Mouse (Mus musculus): ENCODE measurements around the gene Atp6v0d1.

GRCm38 (mm10) chr8:105533439-105533838 lies 32.4 kb downstream of the Atp6v0d1 start:
- TF ChIP-seq POLR2A (IDR thresholded peaks at IDR 0.05; ENCODE audit: low read depth, low read length): no peak
- no peak for TF ChIP-seq CTCF (IDR thresholded peaks at IDR 0.05; ENCODE audit: extremely low read depth, insufficient read length, insufficient replicate concordance, low read depth, low read length)

Measured in small intestine, adult 2 months (tissue).